Mouse (Mus musculus) T-helper 17 cell (primary cell): ENCODE measurements around the gene Dysf.

Source experiments
- in situ Hi-C, 2 experiments: fragments of 300-600 bp; cut with MboI, MseI; formaldehyde crosslinking; loops; 1 replicate in 1 of 2; 2 replicates in 1 of 2; pipeline ENCODE4 v1.15.1; 2025; ENCODE audit warnings: high pct_unique_total_duplicates in 2 of 2

Gene Dysf

GRCm38 (mm10) chr6:84050238-84050637 is 41.8 kb downstream of the Dysf start:
- in situ Hi-C loops = no loop called here

DNA sequence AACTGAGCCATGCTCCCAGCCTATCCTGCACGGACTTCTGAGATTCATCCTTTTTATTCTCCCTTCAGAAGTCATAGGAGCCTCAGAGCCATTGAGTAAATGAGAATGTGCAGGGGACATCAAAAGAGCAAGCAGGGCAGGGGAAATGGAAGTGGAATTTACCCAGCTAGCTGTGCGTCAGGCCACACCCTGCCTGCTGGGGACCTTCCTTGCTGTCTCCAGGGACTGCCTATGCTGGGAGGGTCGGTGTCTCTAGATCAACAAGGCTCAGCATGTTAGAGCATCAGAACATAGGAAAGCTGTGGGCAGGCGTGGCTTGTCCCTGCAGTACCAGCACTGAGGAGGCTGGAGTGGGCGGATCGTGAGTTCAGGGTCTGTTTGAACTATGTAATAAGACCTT is 42.6 kb downstream of the Dysf start:
- in situ Hi-C loops = no loop called here

DNA sequence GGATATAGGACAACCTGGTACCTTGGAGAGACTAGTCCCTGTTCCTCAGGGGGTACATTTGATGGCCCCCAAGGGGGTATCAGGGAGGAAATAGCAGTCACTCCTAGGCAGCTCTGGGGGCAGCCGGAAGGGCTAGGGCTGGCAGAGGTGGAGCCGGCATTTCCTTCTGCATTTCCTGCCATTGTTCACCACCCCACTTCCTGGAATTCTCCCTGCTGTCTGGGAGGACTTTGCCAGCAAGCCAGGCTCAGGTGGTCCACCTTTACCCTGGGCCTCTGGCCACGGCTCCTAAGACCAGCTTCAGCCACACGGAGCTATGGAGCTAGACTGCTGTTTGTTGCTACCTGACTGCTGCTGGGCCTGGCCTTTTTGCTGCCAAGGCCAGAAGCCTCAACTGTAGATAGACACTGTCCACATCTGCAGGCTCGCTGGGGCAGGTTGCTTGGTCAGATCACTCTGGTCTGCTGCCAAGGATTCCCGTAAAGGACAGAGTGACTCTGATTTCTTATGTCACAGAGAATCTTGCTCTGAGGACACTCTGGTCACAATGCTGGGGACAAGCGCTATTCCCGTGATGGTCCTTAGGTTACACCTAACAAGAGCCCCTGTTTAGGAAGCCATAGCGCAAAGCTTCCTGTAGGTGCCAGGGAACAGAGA is 45.6 kb downstream of the Dysf start:
- in situ Hi-C loops = no loop called here

GRCm38 (mm10) chr6:84055619-84056018 is 47.2 kb downstream of the Dysf start:
- in situ Hi-C loops = no loop called here

DNA sequence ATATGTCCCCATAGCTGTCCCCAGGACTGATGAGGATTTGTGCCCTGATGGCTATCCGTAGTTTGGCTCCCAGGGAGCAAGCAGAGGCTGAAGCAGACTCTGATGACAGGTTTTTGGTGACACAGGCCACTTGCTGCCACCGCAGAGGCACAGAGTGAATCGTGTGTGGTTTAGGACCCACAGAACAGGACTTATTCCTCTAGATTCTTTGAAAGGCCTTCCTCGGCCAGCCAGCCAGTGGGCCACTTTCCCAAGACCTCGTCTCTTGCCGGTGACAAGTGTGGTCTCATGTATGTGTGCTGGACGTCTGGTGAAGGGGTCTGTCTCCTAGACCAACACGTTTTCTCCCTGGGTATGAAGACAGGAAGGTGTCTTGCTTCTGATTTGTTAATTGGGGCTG is 48.8 kb downstream of the Dysf start:
- in situ Hi-C loops = no loop called here

DNA sequence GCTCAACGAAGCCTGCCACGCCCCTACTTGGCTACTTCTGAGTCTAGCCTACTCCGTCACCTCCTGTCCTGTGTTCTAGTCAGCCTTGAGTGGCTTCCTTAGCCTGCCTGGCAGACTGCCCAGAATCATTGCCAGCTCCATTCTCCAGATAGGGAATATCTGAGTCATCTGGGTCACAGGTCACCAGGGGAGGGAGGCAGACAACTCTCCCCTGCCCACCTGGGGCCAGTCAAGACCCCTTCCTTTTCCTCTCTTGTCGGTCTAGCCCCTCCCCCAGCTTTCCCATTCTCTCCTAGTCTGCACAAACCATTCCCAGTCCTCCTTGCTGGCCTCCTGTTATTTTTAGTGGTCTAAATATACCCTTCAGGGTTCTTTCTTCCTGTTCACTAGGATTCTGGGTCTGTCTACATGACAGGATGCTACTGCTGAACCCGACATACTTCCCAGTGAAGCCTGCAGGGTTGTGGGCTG is 50.3 kb downstream of the Dysf start:
- in situ Hi-C loops = no loop called here

DNA sequence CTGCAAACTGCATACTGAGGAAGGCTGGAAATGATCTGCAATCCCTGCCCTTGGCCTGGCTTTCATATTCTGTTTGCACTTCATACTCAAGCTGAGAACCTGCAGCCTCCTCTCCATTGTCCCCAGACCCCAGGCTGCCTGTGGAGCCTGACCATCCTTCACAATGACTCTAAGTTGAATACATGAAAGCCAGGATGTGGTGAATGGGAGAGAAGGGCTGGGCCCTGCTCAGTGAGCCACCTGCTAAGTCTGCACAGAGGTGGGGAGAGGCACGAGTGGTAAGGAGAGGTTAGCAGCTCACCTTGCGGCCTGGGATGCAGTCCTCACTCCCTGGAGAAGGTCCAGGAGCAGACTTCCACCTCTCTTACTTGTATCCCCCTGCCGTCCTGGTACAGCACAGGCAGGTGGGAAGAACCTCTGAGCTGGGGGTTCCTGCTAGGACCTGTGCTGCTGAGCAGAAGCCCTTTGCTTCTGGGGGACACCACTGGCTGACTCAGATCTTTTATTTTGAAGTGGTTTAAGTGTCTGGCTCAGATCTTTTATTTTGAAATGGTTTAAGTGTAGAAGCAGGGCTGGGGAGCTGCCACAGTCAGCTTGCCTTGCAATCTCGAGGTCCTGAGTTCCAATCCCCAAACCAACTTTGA is 51.5 kb downstream of the Dysf start:
- in situ Hi-C loops = loop anchor here (5.0 kb wide), 1 partner anchor 173 kb away; no protein-coding TSS in a partner anchor

- in situ Hi-C loops = loop anchor here (5.0 kb wide), 1 partner anchor 174 kb away; no protein-coding TSS in a partner anchor
Measured at GRCm38 (mm10) chr6:84061328-84061727, 52.9 kb downstream of the Dysf start.

GRCm38 (mm10) chr6:84062541-84062940 is 54.2 kb downstream of the Dysf start:
- in situ Hi-C loops = loop anchor here (5.0 kb wide), 1 partner anchor 175 kb away; no protein-coding TSS in a partner anchor

- in situ Hi-C loops = no loop called here
Measured at GRCm38 (mm10) chr6:84068236-84068635, 59.8 kb downstream of the Dysf start.

DNA sequence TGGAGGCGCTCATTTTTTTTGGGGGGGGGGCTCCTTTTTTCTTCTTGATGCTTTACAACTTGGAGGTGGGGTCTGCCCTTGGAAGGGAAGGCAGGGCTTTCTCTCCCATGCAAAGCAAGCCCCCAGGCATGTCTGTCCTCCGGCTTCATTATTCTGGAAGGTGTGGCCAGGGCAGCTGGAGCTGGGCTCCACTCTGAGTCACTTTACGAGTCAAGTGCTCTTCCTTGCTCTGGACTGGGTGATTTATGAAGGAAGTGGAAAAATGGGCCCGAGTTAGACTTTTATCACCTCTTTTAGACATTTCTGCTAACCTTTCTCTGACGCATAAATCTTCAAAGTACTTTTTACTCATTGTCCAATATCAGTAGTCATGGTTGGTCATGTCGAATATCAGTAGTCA is 61.9 kb downstream of the Dysf start:
- in situ Hi-C loops = no loop called here

- in situ Hi-C loops = no loop called here
Measured at GRCm38 (mm10) chr6:84072574-84072973, 64.2 kb downstream of the Dysf start.

- in situ Hi-C loops = loop anchor here in 1 of 2 experiments (25.0 kb wide), 1 partner anchor 834 kb away; no protein-coding TSS in a partner anchor
Measured at GRCm38 (mm10) chr6:84078172-84078571, 69.8 kb downstream of the Dysf start.

DNA sequence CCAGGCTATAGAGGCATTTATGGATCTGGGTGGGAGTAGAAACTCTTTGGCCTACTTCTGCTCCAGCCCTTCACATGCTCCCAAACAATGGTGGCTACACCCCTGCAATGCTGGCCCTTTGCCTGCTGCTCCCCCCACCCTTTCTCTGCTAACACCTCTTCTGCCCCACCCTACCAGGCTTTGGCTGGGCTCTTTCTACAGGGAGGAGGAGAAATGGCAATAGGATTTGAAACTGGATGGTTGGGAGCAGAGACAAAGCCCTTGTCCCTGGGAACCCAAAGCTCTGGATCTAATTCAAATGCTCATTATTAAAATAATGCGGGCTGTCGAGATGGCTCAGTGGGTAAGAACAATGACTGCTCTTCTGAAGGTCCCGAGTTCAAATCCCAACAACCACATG is 72.2 kb downstream of the Dysf start:
- in situ Hi-C loops = loop anchor here in 1 of 2 experiments (10.0 to 25.0 kb wide), 2 partner anchors 494 to 832 kb away; no protein-coding TSS in a partner anchor

GRCm38 (mm10) chr6:84084757-84085156 is 76.4 kb downstream of the Dysf start:
- in situ Hi-C loops = loop anchor here in 1 of 2 experiments (10.0 to 25.0 kb wide), 2 partner anchors 490 to 828 kb away; no protein-coding TSS in a partner anchor

DNA sequence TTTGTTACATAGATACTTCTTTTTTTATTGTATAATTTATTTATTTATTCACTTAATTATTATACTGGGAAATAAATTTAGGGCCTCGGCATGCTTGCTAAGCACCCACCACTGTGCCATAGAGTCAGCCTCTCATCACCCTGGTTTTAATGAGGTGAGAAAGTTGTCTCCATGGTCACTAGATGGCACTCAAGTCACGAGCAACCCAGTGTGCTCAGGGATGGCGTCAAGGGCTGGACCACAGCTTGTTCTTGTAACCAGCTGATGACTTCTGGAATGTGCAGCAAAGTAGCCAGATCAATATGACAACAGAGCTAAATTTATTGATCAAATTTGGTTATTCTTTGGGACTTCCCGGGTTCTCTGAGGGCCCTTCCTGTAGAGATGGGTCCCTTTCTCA is 85.1 kb downstream of the Dysf start:
- in situ Hi-C loops = loop anchor here (10.0 to 25.0 kb wide), 2 partner anchors 481 to 819 kb away; no protein-coding TSS in a partner anchor

- in situ Hi-C loops = loop anchor here (10.0 to 25.0 kb wide), 2 partner anchors 480 to 818 kb away; no protein-coding TSS in a partner anchor
Measured at GRCm38 (mm10) chr6:84094536-84094935, 86.1 kb downstream of the Dysf start.

- in situ Hi-C loops = loop anchor here (5.0 to 25.0 kb wide), 3 partner anchors 480 to 817 kb away; no protein-coding TSS in a partner anchor
Measured at GRCm38 (mm10) chr6:84094998-84095397, 86.6 kb downstream of the Dysf start.

DNA sequence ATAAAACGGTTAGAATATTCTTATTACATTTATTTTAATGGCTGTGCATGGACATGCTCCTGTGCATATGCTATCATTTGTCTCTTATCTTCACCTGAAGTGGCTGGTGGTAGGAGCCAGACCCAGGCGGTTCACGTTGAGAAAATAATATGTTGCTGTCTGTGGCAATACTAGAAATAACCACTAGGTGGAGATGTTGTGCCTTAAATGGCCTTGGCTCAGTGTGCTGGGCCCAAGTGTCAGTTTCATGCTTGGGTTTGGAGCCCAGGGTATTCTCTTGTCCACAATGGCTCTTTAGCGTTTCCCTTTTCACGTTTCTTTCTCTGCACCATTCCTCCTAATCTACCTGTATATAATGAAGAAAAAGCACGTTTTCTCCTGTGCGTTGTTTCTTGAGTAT is 87.5 kb downstream of the Dysf start:
- in situ Hi-C loops = loop anchor here (5.0 to 25.0 kb wide), 3 partner anchors 479 to 816 kb away; no protein-coding TSS in a partner anchor

DNA sequence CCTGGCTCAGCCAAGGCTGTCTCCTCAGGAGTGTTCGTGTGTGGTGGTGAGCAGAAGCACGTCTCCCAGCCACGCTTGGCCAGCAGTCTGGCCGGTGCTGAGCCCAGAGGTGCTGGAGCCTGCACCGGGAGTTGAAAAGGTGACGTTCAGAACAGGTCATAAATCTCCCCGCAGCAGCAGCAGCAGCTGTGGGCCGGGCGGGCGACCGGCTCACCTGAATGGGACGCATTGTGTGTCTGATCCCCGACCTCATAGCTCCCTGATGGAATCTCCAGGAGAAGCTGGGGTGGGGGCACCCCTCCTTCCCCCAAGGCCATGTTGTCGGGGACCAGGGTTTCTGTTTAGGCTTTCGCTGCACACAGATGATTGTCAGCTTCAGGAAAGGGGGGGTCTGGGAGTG is 93.6 kb downstream of the Dysf start:
- in situ Hi-C loops = loop anchor here (5.0 to 10.0 kb wide), 3 partner anchors 205 to 493 kb away; partner anchors contain the start of gene Cyp26b1 (in 1 of the 2)

GRCm38 (mm10) chr6:84105148-84106022 is 97.0 kb downstream of the Dysf start:
- in situ Hi-C loops = loop anchor here in 1 of 2 experiments (10.0 kb wide), 1 partner anchor 489 kb away; the partner anchor contains the start of gene Cyp26b1
